8 mouse cellular contexts compared by ENCODE assay signal in the genomic region with DNA sequence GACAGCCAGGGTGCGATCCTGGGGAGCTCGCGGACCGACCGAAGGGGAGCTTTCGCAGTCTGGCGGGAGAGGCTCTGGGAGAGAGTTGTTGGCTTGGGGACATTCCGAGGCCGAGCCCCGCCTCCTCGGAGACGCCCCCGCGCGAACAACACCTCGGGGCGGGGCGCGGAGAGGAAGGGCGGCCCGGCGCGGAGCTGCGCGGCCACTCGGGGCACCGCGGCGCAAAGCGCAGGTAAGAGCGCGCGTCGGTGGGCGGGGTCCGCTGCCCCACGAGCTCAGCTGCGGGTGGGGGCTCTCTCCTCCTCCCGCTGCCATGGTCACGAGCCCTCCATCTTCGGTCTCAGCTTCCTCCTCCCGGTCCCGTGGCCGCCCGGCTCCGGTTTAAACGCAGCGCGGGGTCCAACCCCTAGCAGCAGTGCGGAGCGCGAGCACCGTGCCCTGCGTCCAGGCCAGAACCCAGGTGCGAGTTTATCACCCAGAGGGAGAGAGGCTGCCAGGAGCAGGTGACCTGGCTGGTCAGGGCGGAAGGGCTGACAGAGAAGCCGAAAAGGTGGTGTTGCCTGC. TPM values are rescaled to one million over a fixed set of nuclear protein-coding genes. Genes with fewer than 3 reads are reported as not detected.
A peak's percentile ranks its signal among the peaks of the same experiment; 100 is the strongest.
DNase-seq lines count a peak whose midpoint lies in the region; ATAC-seq and TF ChIP-seq lines count a peak whose summit lies in the region.

A gene (minus strand): TSS at position 116 of the 564 bp plus-strand sequence.

- no peak for TF ChIP-seq CTCF in kidney, postnatal 0 days (IDR thresholded peaks at IDR 0.05; ENCODE audit: low read depth)
- no peak for TF ChIP-seq CTCF in lung, embryonic 14.5 days (IDR thresholded peaks at IDR 0.05; ENCODE audit: low read depth)

- peak within 1 kb of the TSS; percentile 73; the same call in 1 of the 2 replicates for H3K27ac ChIP-seq in embryonic facial prominence, embryonic 15.5 days (replicated peaks)
- H3K27ac ChIP-seq in heart, embryonic 16.5 days (ENCODE audit: low read length), result peak within 1 kb of the TSS; percentile 71
- H3K27ac ChIP-seq in kidney, postnatal 0 days, result peak within 1 kb of the TSS; percentile 86
- no peak within 1 kb of the TSS for H3K27ac ChIP-seq in lung, embryonic 14.5 days (ENCODE audit: low read depth)
- peak within 1 kb of the TSS; percentile 54 for H3K27ac ChIP-seq in neural tube, embryonic 15.5 days (replicated peaks)

- H3K27me3 ChIP-seq in embryonic facial prominence, embryonic 15.5 days, result 0 out of 2 replicates have a peak, but pooled peaks cover 5% of the 10 kb centered on the region
- H3K27me3 ChIP-seq in heart, embryonic 16.5 days (ENCODE audit: control insufficient read depth, insufficient read depth, low read length), result 0 out of 2 replicates have a peak, but pooled peaks cover 5% of the 10 kb centered on the region
- H3K27me3 ChIP-seq in kidney, postnatal 0 days (ENCODE audit: insufficient read depth, low read length), result no peaks in the 10 kb centered on the region
- peaks cover 12% of the 10 kb centered on the region; the same call in 1 of the 2 replicates for H3K27me3 ChIP-seq in lung, embryonic 14.5 days (ENCODE audit: insufficient read depth, low read length)
- H3K27me3 ChIP-seq in neural tube, embryonic 15.5 days (replicated peaks), result peaks cover 48% of the 10 kb centered on the region

- peak within 1 kb of the TSS; percentile 88 for H3K4me2 ChIP-seq in embryonic facial prominence, embryonic 15.5 days (replicated peaks)
- H3K4me2 ChIP-seq in heart, embryonic 16.5 days (ENCODE audit: low read depth, low read length), result peak within 1 kb of the TSS; percentile 91
- peak within 1 kb of the TSS; percentile 88 for H3K4me2 ChIP-seq in kidney, postnatal 0 days (ENCODE audit: low read length)
- peak within 1 kb of the TSS; percentile 87 for H3K4me2 ChIP-seq in lung, embryonic 14.5 days
- H3K4me2 ChIP-seq in neural tube, embryonic 15.5 days, result peak within 1 kb of the TSS; percentile 92

- no peaks in the 10 kb centered on the region for H3K9me3 ChIP-seq in embryonic facial prominence, embryonic 15.5 days (replicated peaks)
- H3K9me3 ChIP-seq in heart, embryonic 16.5 days (replicated peaks; ENCODE audit: control insufficient read depth, low read length), result no peaks in the 10 kb centered on the region
- H3K9me3 ChIP-seq in kidney, postnatal 0 days (replicated peaks; ENCODE audit: low read length), result no peaks in the 10 kb centered on the region
- H3K9me3 ChIP-seq in lung, embryonic 14.5 days (ENCODE audit: low read depth, low read length), result no peaks in the 10 kb centered on the region
- no peaks in the 10 kb centered on the region for H3K9me3 ChIP-seq in neural tube, embryonic 15.5 days (replicated peaks)

- peaks cover 39% of the 10 kb centered on the region for H3K4me1 ChIP-seq in embryonic facial prominence, embryonic 15.5 days
- H3K4me1 ChIP-seq in heart, embryonic 16.5 days (ENCODE audit: control insufficient read depth, insufficient read depth, low read length), result peaks cover 28% of the 10 kb centered on the region
- peaks cover 10% of the 10 kb centered on the region; the same call in 1 of the 2 replicates for H3K4me1 ChIP-seq in kidney, postnatal 0 days (replicated peaks; ENCODE audit: insufficient read depth, low read length)
- H3K4me1 ChIP-seq in lung, embryonic 14.5 days (ENCODE audit: insufficient read depth), result no peaks in the 10 kb centered on the region
- H3K4me1 ChIP-seq in neural tube, embryonic 15.5 days, result peaks cover 13% of the 10 kb centered on the region

- peak; percentile 13 to 34 for DNase-seq in left cerebral cortex, adult 18-20 months (ENCODE audit: low spot score in 2 of 2)
- DNase-seq in left cerebral cortex, adult 11 months (ENCODE audit: low spot score), result no peak
- peak; percentile 83 for DNase-seq in kidney, postnatal 0 days (ENCODE audit: low spot score)
- DNase-seq in lung, embryonic 14.5 days, result peak; percentile 82
- peak; percentile 74 for DNase-seq in urinary bladder, adult 2 months (ENCODE audit: low spot score)

- WGBS in embryonic facial prominence, embryonic 15.5 days, result under 1% methylated on average over 48 of the region's 57 CpGs
- under 1% methylated on average over 56 of the region's 57 CpGs for WGBS in heart, embryonic 16.5 days
- WGBS in kidney, postnatal 0 days, result under 1% methylated on average over 49 of the region's 57 CpGs
- 0% methylated on average over 57 of the region's 57 CpGs for WGBS in lung, embryonic 14.5 days
- under 1% methylated on average over 47 of the region's 57 CpGs for WGBS in neural tube, embryonic 15.5 days

- H3K4me3 ChIP-seq in embryonic facial prominence, embryonic 15.5 days (replicated peaks), result peak within 1 kb of the TSS; percentile 61
- H3K4me3 ChIP-seq in heart, embryonic 16.5 days (ENCODE audit: low read length), result peak within 1 kb of the TSS; percentile 68
- H3K4me3 ChIP-seq in kidney, postnatal 0 days (replicated peaks; ENCODE audit: low read depth, low read length), result peak within 1 kb of the TSS; percentile 62
- H3K4me3 ChIP-seq in lung, embryonic 14.5 days (ENCODE audit: low read depth, low read length), result peak within 1 kb of the TSS; percentile 54
- H3K4me3 ChIP-seq in neural tube, embryonic 15.5 days (replicated peaks), result peak within 1 kb of the TSS; percentile 51

- ATAC-seq in embryonic facial prominence, embryonic 15.5 days (ENCODE audit: insufficient number of reproducible peaks, low FRiP score, low TSS enrichment, low read depth), result peak; percentile 73
- ATAC-seq in heart, embryonic 16.5 days (replicated peaks; ENCODE audit: extremely low read depth, insufficient read depth, low FRiP score), result peak; percentile 75
- peak; percentile 73 for ATAC-seq in kidney, postnatal 0 days (replicated peaks; ENCODE audit: low FRiP score, low read depth)
- peak; percentile 81 for ATAC-seq in lung, embryonic 14.5 days (ENCODE audit: insufficient read depth)
- ATAC-seq in neural tube, embryonic 15.5 days (ENCODE audit: low FRiP score), result peak; percentile 60

- H3K36me3 ChIP-seq in embryonic facial prominence, embryonic 15.5 days, result no peaks in the 10 kb centered on the region
- no peaks in the 10 kb centered on the region for H3K36me3 ChIP-seq in heart, embryonic 16.5 days (ENCODE audit: control insufficient read depth, insufficient read depth)
- 0 out of 2 replicates have a peak, but pooled peaks cover 3% of the 10 kb centered on the region for H3K36me3 ChIP-seq in kidney, postnatal 0 days (ENCODE audit: insufficient read depth, low read length)
- H3K36me3 ChIP-seq in lung, embryonic 14.5 days (ENCODE audit: insufficient read depth), result no peaks in the 10 kb centered on the region
- H3K36me3 ChIP-seq in neural tube, embryonic 15.5 days, result no peaks in the 10 kb centered on the region

- H3K9ac ChIP-seq in embryonic facial prominence, embryonic 15.5 days, result peak within 1 kb of the TSS; percentile 35
- H3K9ac ChIP-seq in heart, embryonic 16.5 days (ENCODE audit: low read length), result peak within 1 kb of the TSS; percentile 73
- peak within 1 kb of the TSS; percentile 58 for H3K9ac ChIP-seq in kidney, postnatal 0 days (ENCODE audit: low read depth, low read length)
- peak within 1 kb of the TSS; percentile 57 for H3K9ac ChIP-seq in lung, embryonic 14.5 days
- H3K9ac ChIP-seq in neural tube, embryonic 15.5 days (replicated peaks), result peak within 1 kb of the TSS; percentile 52

RNA-seq across cellular contexts. Expression of the gene that starts here (rescaled TPM):
- 1 to 10 TPM; 3.2 to 4.3 TPM for total RNA-seq in left cerebral cortex, adult 18-20 months (2021)
- 5.7 and 9.1 TPM in 2 replicates for polyA plus RNA-seq in embryonic facial prominence, embryonic 15.5 days (2015; fragmentation: Nextera tagmentation; extraction: Ambion mirVana)
- polyA plus RNA-seq in heart, embryonic 16.5 days (2015; fragmentation: Nextera tagmentation; extraction: Ambion mirVana), result 1.2 and 1.7 TPM in 2 replicates
- 2.3 and 2.9 TPM in 2 replicates for polyA plus RNA-seq in kidney, postnatal 0 days (2015; fragmentation: Nextera tagmentation; extraction: Ambion mirVana)
- polyA plus RNA-seq in lung, embryonic 14.5 days (2014; fragmentation: Nextera tagmentation; extraction: Ambion mirVana), result 0.21 and 0.31 TPM in 2 replicates
- polyA plus RNA-seq in neural tube, embryonic 15.5 days (2015; fragmentation: Nextera tagmentation; extraction: Ambion mirVana), result 5.9 and 7.2 TPM in 2 replicates
- polyA plus RNA-seq in urinary bladder, adult 2 months (2012; rRNA removed), result 5.2 and 7.3 TPM in 2 replicates

Comparison
In these comparisons a context has a peak if more than half of its experiments do, and no peak if none do; other contexts are left out.
1. Peak in DNase-seq, ATAC-seq, H3K4me3 ChIP-seq, H3K9ac ChIP-seq and H3K4me2 ChIP-seq in lung, embryonic 14.5 days; RNA of the gene not detected or under 1 TPM.